Mouse (Mus musculus): ENCODE measurements around the gene Fgfr2.

- TF ChIP-seq CTCF (IDR thresholded peaks at IDR 0.05; ENCODE audit: low read depth): no peak
- no peak for TF ChIP-seq EP300 (IDR thresholded peaks at IDR 0.05; ENCODE audit: low read depth)
These were observed 517.5 kb downstream of the Fgfr2 start for GRCm38 (mm10) chr7:132605689-132606088.

All from liver, postnatal 0 days (tissue).